Mouse (Mus musculus) testis, adult 2 months (tissue): ENCODE results near the gene Srebf2.

Source experiments
- CTCF ChIP-seq: fragments of 200-500 bp; IDR thresholded peaks from 2 replicates; pipeline ENCODE4 v1.5.1; 2012; ENCODE audit warnings: low read depth, mild to moderate bottlenecking, inconsistent platforms, low read length, moderate library complexity; ENCODE audit not compliant: control insufficient read depth, insufficient read depth, insufficient replicate concordance
- POLR2A ChIP-seq: fragments of 200-500 bp; IDR thresholded peaks from 2 replicates; pipeline ENCODE4 v1.6.1; 2012; ENCODE audit warnings: low read depth, mild to moderate bottlenecking, inconsistent platforms, low read length, moderate library complexity; ENCODE audit not compliant: control insufficient read depth

DNA sequence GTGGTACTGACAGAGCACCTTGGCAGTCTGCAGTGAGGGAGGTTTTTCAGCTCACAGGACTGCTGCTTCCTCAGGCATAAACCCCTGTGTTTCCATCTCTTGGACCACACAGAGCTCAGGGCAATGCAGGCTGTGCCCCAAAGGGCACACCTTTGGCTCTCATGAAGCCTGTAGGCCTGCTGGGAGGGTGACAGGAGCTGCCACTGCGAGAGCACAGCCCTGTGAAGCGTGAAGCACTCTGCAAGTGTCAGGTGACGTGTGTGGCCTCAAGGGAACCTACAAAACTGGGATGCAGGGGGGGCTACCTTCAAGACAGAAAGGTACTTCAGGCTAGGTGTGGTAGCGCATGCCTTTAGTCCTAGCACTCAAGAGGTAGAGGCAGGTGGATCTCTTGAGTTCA lies 85.7 kb downstream of the Srebf2 start:
- TF ChIP-seq POLR2A (no peak), CTCF (no peak)
